Mouse (Mus musculus) hindbrain, embryonic 12.5 days (tissue): ENCODE measurements around the gene Zfp560. TPM values are rescaled to one million over a fixed set of nuclear protein-coding genes. Genes with fewer than 3 reads are reported as not detected.
"Not testable (repeated sequence)": the region's sequence is repeated elsewhere in the genome, so short reads cannot be mapped to it uniquely, and the experiment has no call there.

Experiments
- ATAC-seq: fragments of 200-750 bp; cut with Nextera tagmentation; 2 replicates; pipeline ENCODE4 v1.8.0; 2017; ENCODE audit warnings: moderate TSS enrichment; ENCODE audit not compliant: low FRiP score
- H3K27ac ChIP-seq: fragments of 300-500 bp; sonication (generic); 2 replicates; pipeline ENCODE4 v1.5.1; 2016; ENCODE audit warnings: mild to moderate bottlenecking
- H3K27me3 ChIP-seq: fragments of 300-500 bp; sonication (generic); 2 replicates; pipeline ENCODE4 v1.6.1; 2016; ENCODE audit warnings: mild to moderate bottlenecking
- H3K36me3 ChIP-seq: fragments of 300-500 bp; sonication (generic); 2 replicates; pipeline ENCODE4 v1.6.1; 2016; ENCODE audit warnings: mild to moderate bottlenecking
- H3K4me1 ChIP-seq: fragments of 300-500 bp; sonication (generic); 2 replicates; pipeline ENCODE4 v1.6.1; 2016
- H3K4me2 ChIP-seq: fragments of 300-500 bp; sonication (generic); replicated peaks from 2 replicates; pipeline ENCODE4 v1.6.1; 2016; ENCODE audit warnings: mild to moderate bottlenecking
- H3K4me3 ChIP-seq: fragments of 300-500 bp; sonication (generic); 2 replicates; pipeline ENCODE4 v1.5.1; 2016; ENCODE audit warnings: mild to moderate bottlenecking
- H3K9ac ChIP-seq: fragments of 300-500 bp; sonication (generic); 2 replicates; pipeline ENCODE4 v1.6.1; 2016; ENCODE audit warnings: mild to moderate bottlenecking, moderate library complexity
- H3K9me3 ChIP-seq: fragments of 300-500 bp; sonication (generic); replicated peaks from 2 replicates; pipeline ENCODE4 v1.6.1; 2016; ENCODE audit warnings: mild to moderate bottlenecking
- WGBS: fragments of 180-500 bp; shearing (Covaris S2); methylation state at CpG from one replicate; pipeline ENCODE4 v1.1.7; 2016; 5-methylcytosine and 5-hydroxymethylcytosine counted together
- polyA plus RNA-seq: library from polyadenylated mRNA; unstranded; fragments of >200 nt; fragmentation: Nextera tagmentation; extraction: Ambion mirVana; gene quantifications from 2 replicates; pipeline ENCODE4 v1.2.1, GENCODE M21; 2016

Gene Zfp560
- polyA plus RNA-seq: 35.5 and 39.8 TPM in 2 replicates

GRCm38 (mm10) chr9:20384532-20385342, at the start of gene Zfp560:
Gene Zfp560, minus strand, starts transcription at chr9:20385177.
- peak within 1 kb of the TSS; percentile 40 for H3K27ac ChIP-seq
- peak; percentile 99 for ATAC-seq
- peak within 1 kb of the TSS; percentile 80 for H3K4me2 ChIP-seq
- H3K9ac ChIP-seq: peak within 1 kb of the TSS; percentile 54
- no peaks in the 10 kb centered on the region for H3K36me3 ChIP-seq
- 3% methylated on average over 40 of the region's 40 CpGs for whole genome bisulfite sequencing
- H3K9me3 ChIP-seq: peaks cover 12% of the 10 kb centered on the region; the same call in 1 of the 2 replicates
- H3K4me1 ChIP-seq: peaks cover 11% of the 10 kb centered on the region
- H3K4me3 ChIP-seq: peak within 1 kb of the TSS; percentile 53
- H3K27me3 ChIP-seq: no peaks in the 10 kb centered on the region

- ATAC-seq: no peak
- H3K27ac ChIP-seq: no peak overlapping the region
- no peaks in the 10 kb centered on the region for H3K27me3 ChIP-seq
- peaks cover under 1% of the 10 kb centered on the region; the same call in 1 of the 2 replicates for H3K36me3 ChIP-seq
- no peaks in the 10 kb centered on the region for H3K4me1 ChIP-seq
- no peak overlapping the region for H3K4me2 ChIP-seq
- 90% methylated on average over 3 of the region's 3 CpGs for WGBS
- H3K4me3 ChIP-seq: no peak overlapping the region
- no peaks in the 10 kb centered on the region for H3K9me3 ChIP-seq
- H3K9ac ChIP-seq: no peak overlapping the region
Measured at GRCm38 (mm10) chr9:20430004-20430403, 45.0 kb upstream of the Zfp560 start.

DNA sequence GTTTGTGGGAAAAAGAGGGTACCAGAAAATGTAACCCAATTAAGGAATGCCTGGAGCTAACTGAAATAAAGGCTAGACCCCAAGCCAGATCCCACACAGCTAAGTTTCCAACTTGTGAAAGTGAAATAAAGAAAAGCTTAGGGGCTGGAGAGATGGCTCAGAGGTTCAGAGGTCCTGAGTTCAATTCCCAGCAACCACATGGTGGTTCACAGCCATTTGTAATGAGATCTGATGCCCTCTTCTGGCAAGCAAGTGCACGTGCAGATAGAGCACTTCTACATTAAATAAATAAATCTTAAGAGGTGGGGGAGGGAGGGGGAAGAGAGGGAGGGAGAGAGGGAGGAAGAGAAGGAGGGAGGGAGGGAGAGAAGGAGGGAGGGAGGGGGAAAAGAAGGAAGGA, 26.5 kb upstream of the Zfp560 start:
- Histone ChIP-seq H3K27me3 (no peaks in the 10 kb centered on the region), H3K4me2 (no peak overlapping the region), H3K9ac (no peak overlapping the region), H3K36me3 (no peaks in the 10 kb centered on the region), H3K9me3 (no peaks in the 10 kb centered on the region), H3K4me1 (no peaks in the 10 kb centered on the region), H3K27ac (no peak overlapping the region), H3K4me3 (no peak overlapping the region)
- WGBS: 28% methylated on average over 1 of the region's 1 CpGs
- ATAC-seq: no peak

DNA sequence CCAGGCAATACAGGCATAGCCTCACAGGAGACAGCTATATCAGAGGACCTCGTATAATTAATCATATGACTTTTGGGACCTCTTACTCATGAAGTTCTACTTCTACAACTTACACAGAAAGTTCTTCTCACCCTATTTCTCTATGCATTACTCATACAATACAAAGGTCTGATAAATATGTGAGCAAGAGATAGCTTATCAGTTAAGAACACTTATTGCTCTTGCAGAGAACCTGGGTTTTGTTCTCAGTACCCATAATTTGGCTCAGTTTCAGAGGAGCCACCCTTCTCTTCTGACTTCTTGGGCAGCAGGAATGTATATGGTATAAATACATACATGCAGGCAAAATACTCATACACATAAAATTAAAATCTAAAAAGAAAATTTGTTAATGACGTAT, 24.3 kb upstream of the Zfp560 start:
- H3K27me3 ChIP-seq: no peaks in the 10 kb centered on the region
- ATAC-seq: no peak
- H3K9ac ChIP-seq: no peak overlapping the region
- H3K27ac ChIP-seq: no peak overlapping the region
- no peaks in the 10 kb centered on the region for H3K36me3 ChIP-seq
- no peaks in the 10 kb centered on the region for H3K4me1 ChIP-seq
- 90% methylated on average over 2 of the region's 2 CpGs for WGBS
- no peak overlapping the region for H3K4me2 ChIP-seq
- no peaks in the 10 kb centered on the region for H3K9me3 ChIP-seq
- no peak overlapping the region for H3K4me3 ChIP-seq

DNA sequence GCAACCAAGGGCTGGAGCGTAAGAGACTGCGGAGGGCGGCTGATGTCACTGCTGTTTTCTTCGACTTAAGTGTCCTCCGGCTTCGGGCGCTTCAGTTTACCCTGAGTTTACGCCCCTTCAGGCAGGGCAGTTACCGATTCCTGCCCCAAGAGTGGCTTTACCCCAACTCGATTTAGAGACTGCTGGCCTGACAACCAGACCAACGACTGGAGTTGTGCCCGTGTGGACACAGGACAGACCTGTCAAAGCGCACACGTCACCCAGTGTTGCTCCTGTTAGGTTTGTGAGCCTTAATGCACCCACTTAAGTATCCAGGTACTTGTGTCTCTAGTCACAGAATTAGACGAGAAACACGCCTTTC, 346 bp upstream of the Zfp560 start:
- WGBS: 19% methylated on average over 16 of the region's 16 CpGs
- Histone ChIP-seq H3K9me3 (peaks cover 12% of the 10 kb centered on the region; the same call in 1 of the 2 replicates), H3K27ac (peak overlapping the region; percentile 40; the same call in 1 of the 2 replicates), H3K4me3 (peak overlapping the region; percentile 53), H3K4me2 (peak overlapping the region; percentile 80), H3K36me3 (no peaks in the 10 kb centered on the region), H3K4me1 (peaks cover 11% of the 10 kb centered on the region), H3K9ac (peak overlapping the region; percentile 54), H3K27me3 (no peaks in the 10 kb centered on the region)
- peak; percentile 72 for ATAC-seq

DNA sequence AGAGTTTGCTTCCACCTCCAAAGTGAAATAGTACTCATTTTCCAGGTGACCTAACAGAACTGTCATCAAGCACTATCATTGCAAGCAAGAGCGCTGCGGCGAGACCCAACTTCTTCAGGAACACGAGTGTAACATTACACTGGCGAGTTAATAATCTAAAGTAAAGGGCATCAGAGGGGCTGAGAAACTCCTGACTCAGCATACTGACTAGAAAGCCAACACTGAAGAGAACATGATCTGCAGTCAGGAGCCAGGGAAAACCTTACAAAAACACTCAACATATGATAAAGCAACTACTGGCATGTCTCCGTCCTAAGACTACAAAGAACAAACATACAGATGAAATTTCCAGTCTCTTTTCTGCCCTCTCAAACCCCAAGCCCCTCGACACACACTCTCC, 1.3 kb downstream of the Zfp560 start:
- Histone ChIP-seq H3K9ac (peak overlapping the region; percentile 10; the same call in 1 of the 2 replicates), H3K4me2 (peak overlapping the region; percentile 80), H3K9me3 (peaks cover 12% of the 10 kb centered on the region; the same call in 1 of the 2 replicates), H3K36me3 (no peaks in the 10 kb centered on the region), H3K4me1 (peaks cover 11% of the 10 kb centered on the region), H3K27ac (no peak overlapping the region), H3K4me3 (peak overlapping the region; percentile 53; the same call in 1 of the 2 replicates), H3K27me3 (no peaks in the 10 kb centered on the region)
- WGBS: 91% methylated on average over 7 of the region's 7 CpGs
- ATAC-seq: no peak

- Histone ChIP-seq H3K4me3 (no peak overlapping the region), H3K4me1 (no peaks in the 10 kb centered on the region), H3K36me3 (no peaks in the 10 kb centered on the region), H3K27ac (no peak overlapping the region), H3K4me2 (no peak overlapping the region), H3K27me3 (no peaks in the 10 kb centered on the region), H3K9me3 (peaks cover 8% of the 10 kb centered on the region), H3K9ac (no peak overlapping the region)
- ATAC-seq: no peak
- WGBS: 95% methylated on average over 1 of the region's 1 CpGs
Measured at GRCm38 (mm10) chr9:20374712-20375111, 10.3 kb downstream of the Zfp560 start.

DNA sequence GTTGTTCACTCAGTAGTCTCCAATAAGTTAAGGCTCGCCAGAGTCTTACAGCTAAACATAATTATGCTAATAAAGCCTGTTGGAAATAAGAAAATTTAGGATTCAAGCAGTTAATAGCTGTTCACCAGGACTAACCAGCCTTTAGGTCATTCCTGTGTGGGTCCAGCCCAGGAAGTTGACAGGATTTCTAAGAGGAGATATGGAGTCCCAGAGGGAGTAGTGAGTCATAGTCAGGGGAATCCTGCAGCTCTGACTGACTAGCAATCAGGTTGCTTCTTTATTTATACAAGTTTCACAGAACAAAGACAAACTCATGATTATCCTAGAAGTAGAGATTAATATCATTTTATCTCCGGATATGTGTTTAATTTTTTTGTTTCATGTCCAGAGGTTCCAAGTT, 17.7 kb downstream of the Zfp560 start:
- ATAC-seq: no peak
- H3K4me3 ChIP-seq: no peak overlapping the region
- H3K36me3 ChIP-seq: peaks cover 20% of the 10 kb centered on the region
- peaks cover 24% of the 10 kb centered on the region for H3K9me3 ChIP-seq
- H3K4me2 ChIP-seq: no peak overlapping the region
- no peaks in the 10 kb centered on the region for H3K27me3 ChIP-seq
- H3K27ac ChIP-seq: no peak overlapping the region
- no peaks in the 10 kb centered on the region for H3K4me1 ChIP-seq
- no peak overlapping the region for H3K9ac ChIP-seq
- 93% methylated on average over 2 of the region's 2 CpGs for WGBS

GRCm38 (mm10) chr9:20348501-20348900, 36.5 kb downstream of the Zfp560 start:
- 90% methylated on average over 4 of the region's 4 CpGs for WGBS
- Histone ChIP-seq H3K9me3 (peaks cover 8% of the 10 kb centered on the region; the same call in 1 of the 2 replicates), H3K4me1 (no peaks in the 10 kb centered on the region), H3K4me2 (no peak overlapping the region), H3K36me3 (peaks cover 40% of the 10 kb centered on the region), H3K27me3 (no peaks in the 10 kb centered on the region), H3K27ac (no peak overlapping the region), H3K4me3 (no peak overlapping the region), H3K9ac (no peak overlapping the region)
- no peak for ATAC-seq

GRCm38 (mm10) chr9:20335994-20336393, 49.0 kb downstream of the Zfp560 start, which contains the start of gene Olfr18:
Gene Olfr18, minus strand, starts transcription at chr9:20336094.
- H3K9ac ChIP-seq: no peak within 1 kb of the TSS
- no peaks in the 10 kb centered on the region for H3K27me3 ChIP-seq
- no peaks in the 10 kb centered on the region for H3K4me1 ChIP-seq
- no peaks in the 10 kb centered on the region for H3K36me3 ChIP-seq
- no peak for ATAC-seq
- no peak within 1 kb of the TSS for H3K4me3 ChIP-seq
- no peak within 1 kb of the TSS for H3K4me2 ChIP-seq
- 0 out of 2 replicates have a peak, but pooled peaks cover 3% of the 10 kb centered on the region for H3K9me3 ChIP-seq
- H3K27ac ChIP-seq: no peak within 1 kb of the TSS

DNA sequence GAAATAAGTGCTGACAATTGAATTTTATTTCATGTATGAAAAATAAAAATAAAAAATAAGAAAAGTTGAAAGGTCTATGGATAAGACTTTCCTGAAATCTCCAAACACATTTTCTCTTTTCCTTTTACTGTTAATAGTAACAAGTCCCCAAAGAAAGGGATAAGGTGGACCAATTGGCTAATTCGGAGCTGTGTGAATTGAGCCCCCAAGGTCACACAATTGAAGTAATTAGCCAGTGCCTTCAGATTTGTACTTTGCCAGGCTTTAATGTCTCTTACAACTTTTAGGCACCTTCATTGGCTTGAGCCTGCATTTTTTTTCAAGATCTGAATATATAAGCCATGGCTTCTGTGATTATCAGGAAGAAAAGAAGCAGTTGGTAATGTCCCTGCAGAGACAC, 86.7 kb downstream of the Zfp560 start, which contains the start of gene Olfr873:
Gene Olfr873 (plus strand): TSS at position 301 of the 400 bp plus-strand sequence.
- H3K27ac ChIP-seq: no peak within 1 kb of the TSS
- no peak for ATAC-seq
- no peak within 1 kb of the TSS for H3K4me2 ChIP-seq
- WGBS: 96% methylated on average over 1 of the region's 1 CpGs
- peaks cover 6% of the 10 kb centered on the region for H3K9me3 ChIP-seq
- no peaks in the 10 kb centered on the region for H3K27me3 ChIP-seq
- H3K36me3 ChIP-seq: no peaks in the 10 kb centered on the region
- H3K4me1 ChIP-seq: no peaks in the 10 kb centered on the region
- no peak within 1 kb of the TSS for H3K4me3 ChIP-seq
- no peak within 1 kb of the TSS for H3K9ac ChIP-seq

- not testable (repeated sequence) for H3K9ac ChIP-seq, H3K4me2 ChIP-seq, H3K36me3 ChIP-seq, H3K4me1 ChIP-seq, H3K27ac ChIP-seq, H3K27me3 ChIP-seq, ATAC-seq, H3K4me3 ChIP-seq, H3K9me3 ChIP-seq
- WGBS: 81% methylated on average over 5 of the region's 5 CpGs
Measured at GRCm38 (mm10) chr9:20295562-20295961, 89.4 kb downstream of the Zfp560 start.
